ENCODE assay signal across 9 mouse cellular contexts in genomic region chr6:87809651-87810161, GRCm38 (mm10). TPM values are rescaled to one million over a fixed set of nuclear protein-coding genes. Genes with fewer than 3 reads are reported as not detected.
DNase-seq lines count a peak whose midpoint lies in the region; ATAC-seq lines count a peak whose summit lies in the region.
"Had no signal": no experiment of that assay in that cellular context is flagged by ENCODE, and none has a peak within 500 bp of the region (broad histone marks: within the 10 kb centered on the region; RNA-seq: fewer than 3 reads in every experiment).

No protein-coding gene starts in this region.

- peaks cover 27% of the 10 kb centered on the region for H3K4me1 ChIP-seq in heart, embryonic 12.5 days (replicated peaks)
- peaks cover 25% of the 10 kb centered on the region for H3K4me1 ChIP-seq in limb, embryonic 15.5 days

- H3K9ac ChIP-seq in heart, embryonic 12.5 days = no peak overlapping the region
- no peak overlapping the region for H3K9ac ChIP-seq in limb, embryonic 15.5 days

- no peak overlapping the region for H3K27ac ChIP-seq in heart, embryonic 12.5 days (ENCODE audit: poor library complexity, severe bottlenecking)
- H3K27ac ChIP-seq in limb, embryonic 15.5 days = no peak overlapping the region

- no peaks in the 10 kb centered on the region for H3K27me3 ChIP-seq in heart, embryonic 12.5 days (replicated peaks)
- H3K27me3 ChIP-seq in limb, embryonic 15.5 days = no peaks in the 10 kb centered on the region

- no peak overlapping the region for H3K4me3 ChIP-seq in heart, embryonic 12.5 days
- H3K4me3 ChIP-seq in limb, embryonic 15.5 days = peak overlapping the region; percentile 81; the same call in 1 of the 2 replicates

- no peak for DNase-seq in heart, postnatal 14 days
- DNase-seq in 3T3-L1 (ENCODE audit: low read depth, low spot score) = peak; percentile 24
- DNase-seq in cerebellum, adult 9-11 months = peak; percentile 72
- DNase-seq in right cerebral cortex, postnatal 36 days (ENCODE audit: low spot score in 2 of 2) = no peak
- DNase-seq in gastrocnemius, adult 8-10 months (ENCODE audit: low spot score in 2 of 2) = no peak

- WGBS in heart, embryonic 12.5 days = 86% methylated on average over 6 of the region's 6 CpGs
- WGBS in limb, embryonic 15.5 days = 78% methylated on average over 6 of the region's 6 CpGs

- intact Hi-C loops in heart, postnatal 14 days (cut with DNase I) = loop anchor here (5.0 kb wide), 1 partner anchor 47 kb away; no protein-coding TSS in a partner anchor

- ATAC-seq in heart, embryonic 12.5 days (ENCODE audit: insufficient number of reproducible peaks, low FRiP score) = no peak
- no peak for ATAC-seq in limb, embryonic 15.5 days (ENCODE audit: insufficient number of reproducible peaks, low FRiP score, low TSS enrichment, low read depth)
- ATAC-seq in monocyte, adult 5-6 weeks (replicated peaks; ENCODE audit: insufficient number of reproducible peaks, low FRiP score, low TSS enrichment, poor library complexity, severe bottlenecking) = no peak

- H3K36me3 ChIP-seq in heart, embryonic 12.5 days = no peaks in the 10 kb centered on the region
- peaks cover 4% of the 10 kb centered on the region for H3K36me3 ChIP-seq in limb, embryonic 15.5 days

- peak overlapping the region; percentile 91; the same call in 1 of the 2 replicates for H3K4me2 ChIP-seq in heart, embryonic 12.5 days
- peak overlapping the region; percentile 90; the same call in 1 of the 2 replicates for H3K4me2 ChIP-seq in limb, embryonic 15.5 days

- H3K9me3 ChIP-seq in heart, embryonic 12.5 days (replicated peaks) = no peaks in the 10 kb centered on the region
- no peaks in the 10 kb centered on the region for H3K9me3 ChIP-seq in limb, embryonic 15.5 days

RNA-seq across cellular contexts. Expression of gene Rab43, which starts 2.3 kb away (rescaled TPM):
- 8.1 and 8.5 TPM in 2 replicates for polyA plus RNA-seq in heart, embryonic 12.5 days (2016; fragmentation: Nextera tagmentation; extraction: Ambion mirVana)
- 10 to 100 TPM; 16.7 to 17.4 TPM for total RNA-seq in heart, postnatal 14 days (2021)
- polyA plus RNA-seq in limb, embryonic 15.5 days (2015; fragmentation: Nextera tagmentation; extraction: Ambion mirVana) = 11.9 and 12.5 TPM in 2 replicates
- 33.6 to 48.6 TPM (median 34.7 TPM) in 3 replicates for total RNA-seq in monocyte, adult 5-6 weeks (2017)
- 1 to 10 TPM; 3.6 to 5.4 (median 4.5) TPM for total RNA-seq in gastrocnemius, adult 8-10 months (2022)

RNA-seq across cellular contexts. Expression of gene Gm45140, which starts 25.9 kb away (rescaled TPM):
- 1.9 and 4.8 TPM in 2 replicates for polyA plus RNA-seq in heart, embryonic 12.5 days (2016; fragmentation: Nextera tagmentation; extraction: Ambion mirVana)
- 1 to 10 TPM in 1 of 2 experiments, under 1 TPM in 1; 0.55 to 1.5 TPM for total RNA-seq in heart, postnatal 14 days (2021)
- polyA plus RNA-seq in limb, embryonic 15.5 days (2015; fragmentation: Nextera tagmentation; extraction: Ambion mirVana) = 3.0 and 5.1 TPM in 2 replicates
- total RNA-seq in monocyte, adult 5-6 weeks (2017) = 27.5 to 45.6 TPM (median 37.9 TPM) in 3 replicates
- total RNA-seq in gastrocnemius, adult 8-10 months (2022) = 1 to 10 TPM in 1 of 4 experiments, under 1 TPM in 1, not detected in 2; 0.48 to 1.0 TPM

RNA-seq across cellular contexts. Expression of gene Isy1, which starts 28.9 kb away (rescaled TPM):
- polyA plus RNA-seq in heart, embryonic 12.5 days (2016; fragmentation: Nextera tagmentation; extraction: Ambion mirVana) = 29.1 and 32.7 TPM in 2 replicates
- total RNA-seq in heart, postnatal 14 days (2021) = 10 to 100 TPM; 17.8 TPM
- 36.4 and 45.6 TPM in 2 replicates for polyA plus RNA-seq in limb, embryonic 15.5 days (2015; fragmentation: Nextera tagmentation; extraction: Ambion mirVana)
- 60.7 to 130 TPM (median 83.6 TPM) in 3 replicates for total RNA-seq in monocyte, adult 5-6 weeks (2017)
- total RNA-seq in gastrocnemius, adult 8-10 months (2022) = 10 to 100 TPM; 13.1 to 23.1 (median 18.4) TPM

RNA-seq across cellular contexts. Expression of gene Gp9, which starts 31.8 kb away (rescaled TPM):
- polyA plus RNA-seq in heart, embryonic 12.5 days (2016; fragmentation: Nextera tagmentation; extraction: Ambion mirVana) = 6.2 and 8.2 TPM in 2 replicates
- 1 to 10 TPM in 1 of 2 experiments, under 1 TPM in 1; 0.33 to 1.0 TPM for total RNA-seq in heart, postnatal 14 days (2021)
- 0.97 and 1.3 TPM in 2 replicates for polyA plus RNA-seq in limb, embryonic 15.5 days (2015; fragmentation: Nextera tagmentation; extraction: Ambion mirVana)
- 1.9 to 42.8 TPM (median 3.1 TPM) in 3 replicates for total RNA-seq in monocyte, adult 5-6 weeks (2017)
- total RNA-seq in gastrocnemius, adult 8-10 months (2022) = not detected
- total RNA-seq: ES-E14 had no signal

RNA-seq across cellular contexts. Expression of gene Cnbp, which starts 41.2 kb away (rescaled TPM):
- 767 and 777 TPM in 2 replicates for polyA plus RNA-seq in heart, embryonic 12.5 days (2016; fragmentation: Nextera tagmentation; extraction: Ambion mirVana)
- 100 to 1,000 TPM; 279 to 283 TPM for total RNA-seq in heart, postnatal 14 days (2021)
- polyA plus RNA-seq in limb, embryonic 15.5 days (2015; fragmentation: Nextera tagmentation; extraction: Ambion mirVana) = 1,091 and 1,093 TPM in 2 replicates
- 887 to 1,002 TPM (median 999 TPM) in 3 replicates for total RNA-seq in monocyte, adult 5-6 weeks (2017)
- total RNA-seq in gastrocnemius, adult 8-10 months (2022) = 100 to 1,000 TPM; 567 to 637 (median 580) TPM

Comparison
In these comparisons a context has a peak if more than half of its experiments do, and no peak if none do; other contexts are left out.
1. DNase-seq: peak in 3T3-L1 (single experiment) and cerebellum, adult 9-11 months (single experiment); none in heart, postnatal 14 days (0 of 2), right cerebral cortex, postnatal 36 days (0 of 2) and gastrocnemius, adult 8-10 months (0 of 2).
2. RNA of gene Gm45140, which starts 25.9 kb away (total RNA-seq): 27.5 to 45.6 TPM in monocyte, adult 5-6 weeks; 0.55 to 1.5 TPM in heart, postnatal 14 days and 0.48 to 1.0 TPM in gastrocnemius, adult 8-10 months; every median in the first group is over 10 times any median in the second.